Mouse (Mus musculus): ENCODE measurements around the gene Olfr1535.

The Olfr1535 gene

DNA sequence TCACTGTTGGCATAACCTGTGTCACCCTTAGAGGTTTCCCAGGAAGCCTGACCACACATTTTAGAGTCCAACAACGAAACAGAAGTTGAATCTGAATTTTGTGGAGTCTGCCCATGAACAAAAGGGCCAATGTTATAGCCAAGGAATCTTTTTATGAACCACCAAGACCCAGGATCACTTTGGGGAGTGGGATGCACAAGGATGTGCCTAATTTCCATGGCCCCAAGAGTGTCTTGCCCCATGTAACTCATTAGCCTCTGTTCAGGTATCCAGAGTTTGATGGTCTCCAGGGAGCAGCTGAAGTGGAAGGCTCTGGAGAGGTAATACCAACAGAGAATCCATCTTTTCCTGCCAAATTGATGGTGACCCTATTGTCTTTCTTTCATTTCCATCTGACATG, at the start of gene Olfr1535:
TSS of gene Olfr1535 (minus strand) at position 101 of the 400 bp plus-strand sequence.
- DNase-seq, result no peak

DNA sequence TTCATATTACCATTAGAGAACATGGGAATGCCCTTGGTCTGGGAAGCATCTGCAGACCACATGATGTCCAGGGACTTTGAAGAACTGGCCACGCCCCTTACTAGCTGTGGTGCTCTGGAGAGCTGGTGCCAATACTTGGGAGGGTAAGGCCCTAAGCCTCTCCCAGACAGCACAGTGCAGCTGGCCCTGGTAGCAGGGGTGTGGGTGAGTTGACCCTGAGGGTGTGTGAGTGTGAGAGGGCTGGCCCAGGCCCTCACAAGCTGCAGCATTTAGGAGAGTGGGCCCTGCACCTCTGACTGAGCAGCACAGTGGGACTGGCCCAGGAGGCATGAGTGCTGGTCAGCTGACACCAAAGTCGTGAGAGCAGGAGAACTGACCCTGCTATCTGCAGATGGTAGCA, 31.9 kb upstream of the Olfr1535 start:
- no peak for DNase-seq

DNA sequence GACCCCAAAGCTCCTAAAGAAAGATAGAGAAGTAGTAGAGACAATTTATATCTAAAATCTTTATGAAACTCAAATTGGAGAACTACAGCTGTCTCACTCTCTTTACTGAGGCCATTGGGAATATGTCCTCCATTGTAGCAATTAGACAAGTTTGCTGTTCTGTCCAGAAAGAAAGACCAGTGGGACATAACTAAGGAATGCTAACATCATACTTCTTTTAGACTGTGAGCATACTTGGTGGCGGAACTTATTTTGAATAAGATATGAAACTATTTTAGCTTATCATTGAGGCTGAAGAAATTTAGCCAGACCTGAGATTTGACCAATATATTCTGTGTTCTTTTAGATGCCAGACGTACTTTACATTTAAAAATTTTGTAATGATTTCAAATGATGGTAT, 22.0 kb upstream of the Olfr1535 start, which contains the start of gene Olfr1364:
TSS of gene Olfr1364 (minus strand) at position 101 of the 400 bp plus-strand sequence.
- DNase-seq, result no peak

DNA sequence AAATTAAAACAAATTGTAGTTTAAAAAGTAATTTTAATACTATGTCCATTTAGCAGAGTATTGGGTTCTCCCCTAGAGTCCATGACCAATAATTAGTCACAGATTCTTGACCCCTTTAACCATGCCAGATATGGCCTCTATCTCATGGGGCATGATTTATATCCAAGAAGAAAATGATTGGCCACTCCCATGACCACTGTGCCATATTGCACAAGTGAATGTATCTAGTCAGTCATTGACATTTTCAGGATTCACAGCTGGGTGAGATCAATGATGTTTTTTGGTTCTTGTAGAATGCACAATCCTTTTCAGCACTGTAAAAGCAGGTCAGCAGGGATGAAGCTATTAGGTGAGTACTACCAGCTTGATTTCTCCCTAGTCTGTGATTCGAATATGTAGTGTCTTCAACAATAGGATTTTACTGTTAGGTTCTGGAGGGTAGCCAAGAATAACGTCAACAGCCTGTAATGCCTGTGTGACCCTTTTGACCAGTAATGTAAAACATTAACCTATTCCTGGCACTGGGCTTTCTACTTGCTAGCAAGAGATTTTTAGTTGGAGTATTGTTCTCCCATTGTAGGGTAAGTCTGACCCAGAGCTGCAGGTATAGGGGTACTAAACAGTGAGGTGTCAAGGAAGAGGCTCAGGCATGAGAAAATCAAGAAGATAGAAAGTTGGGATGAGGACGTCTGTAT, 9.1 kb downstream of the Olfr1535 start:
- DNase-seq, result peak; percentile 55

DNA sequence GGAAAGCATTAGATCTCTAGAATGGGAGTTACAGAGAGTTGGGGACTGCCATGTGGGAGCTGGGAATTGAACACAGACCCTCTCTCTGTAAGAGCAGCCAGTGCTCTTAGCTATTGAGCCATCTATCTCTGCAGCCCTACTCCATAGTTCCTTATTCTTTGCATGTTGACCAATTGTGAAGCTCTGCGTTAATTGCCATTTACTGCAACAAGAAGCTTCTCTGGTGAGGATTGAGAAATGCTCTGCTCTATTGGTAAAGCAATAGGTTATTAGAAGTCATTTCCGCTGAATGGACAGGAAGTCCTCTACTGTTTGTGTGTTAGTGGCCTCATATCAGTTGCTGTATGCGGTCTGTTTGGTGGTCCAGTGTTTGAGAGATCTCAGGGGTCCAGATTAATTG, 10.2 kb downstream of the Olfr1535 start:
- no peak for DNase-seq

DNA sequence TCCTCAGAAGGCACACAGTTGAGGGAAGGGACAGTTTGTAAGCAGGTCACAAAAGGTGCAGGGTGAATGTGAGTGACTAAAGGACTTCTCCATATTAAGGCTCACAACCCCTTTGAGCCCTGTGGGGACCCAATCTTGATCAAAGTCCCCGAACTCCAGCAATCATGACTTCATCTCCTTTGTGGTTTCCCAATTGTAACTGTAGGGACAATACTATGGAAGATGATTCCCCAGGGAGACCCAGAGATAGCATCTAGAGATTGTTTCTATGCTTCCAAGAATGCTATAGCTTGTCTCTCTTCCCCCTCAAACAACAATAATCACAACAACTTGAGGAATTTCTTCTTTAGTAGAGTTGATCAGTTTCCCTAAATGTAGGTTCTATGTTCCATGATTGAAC, 17.0 kb downstream of the Olfr1535 start, which contains the start of gene Olfr1366:
TSS of gene Olfr1366 (minus strand) at position 101 of the 400 bp plus-strand sequence.
- DNase-seq, result no peak

DNA sequence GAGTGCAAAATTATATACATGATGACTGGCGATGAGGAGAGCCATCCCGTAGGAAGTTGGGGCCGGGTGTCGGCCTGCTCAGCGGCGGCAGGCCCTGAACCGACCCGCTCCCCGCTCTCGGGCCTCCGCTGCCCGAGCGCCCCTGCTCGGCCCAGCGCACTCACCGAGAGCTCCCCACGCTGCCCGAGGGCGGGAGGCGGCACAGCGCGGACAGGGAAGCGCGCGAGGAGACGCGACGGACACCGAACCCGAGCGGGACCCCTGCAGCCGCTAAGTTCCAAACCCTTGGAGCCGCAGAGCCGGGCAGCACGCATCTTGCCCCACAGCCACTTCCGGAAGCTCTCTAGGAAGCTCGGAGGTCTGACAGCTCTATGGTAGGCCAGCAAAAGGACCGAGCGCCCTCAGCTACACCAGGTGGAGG, 28.9 kb downstream of the Olfr1535 start, which contains the start of gene Zkscan8:
TSS of gene Zkscan8 (minus strand) at position 340 of the 421 bp plus-strand sequence.
- DNase-seq, result peak; percentile 91

DNA sequence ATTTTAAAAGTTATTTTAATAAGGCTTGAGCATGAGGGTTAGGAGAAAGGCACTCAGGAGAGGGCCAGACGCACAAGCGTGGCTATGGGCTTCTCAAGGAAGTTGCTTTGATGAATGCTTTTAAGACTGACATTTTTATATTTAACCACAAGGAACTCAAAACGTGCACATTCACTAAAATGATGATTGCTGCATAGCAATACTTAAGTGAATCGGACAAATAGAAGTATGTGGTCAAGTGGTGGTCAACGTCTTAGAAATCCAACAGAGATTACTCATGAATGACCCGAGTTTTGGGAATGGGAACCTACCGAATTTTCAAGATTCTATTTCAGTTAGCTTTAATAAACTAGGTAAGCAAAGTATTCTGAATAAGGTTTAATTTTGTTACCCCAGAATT, 29.6 kb downstream of the Olfr1535 start:
- no peak for DNase-seq

DNA sequence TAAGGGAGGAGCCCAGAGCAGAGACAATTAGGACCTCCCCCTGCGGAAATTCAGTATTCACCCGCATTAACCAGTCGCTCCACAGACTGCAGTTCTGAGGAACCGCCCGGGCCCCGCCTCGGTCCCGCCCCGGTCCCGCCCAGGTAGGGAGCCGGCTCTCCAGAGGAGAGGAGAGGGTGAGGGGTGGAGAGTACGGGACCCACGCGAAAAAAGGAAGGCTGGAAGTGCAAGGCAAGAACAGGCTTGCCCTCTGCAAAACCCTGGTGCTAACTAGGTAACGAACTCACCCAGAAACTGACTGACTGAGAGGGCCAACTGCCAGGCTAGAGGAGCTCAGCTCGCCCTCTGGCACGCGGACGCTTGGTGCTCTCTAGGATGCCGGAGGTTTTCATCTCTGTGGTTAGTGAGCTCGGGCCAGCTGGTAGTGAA, 53.5 kb downstream of the Olfr1535 start:
- DNase-seq, result peak; percentile 83
